ENCODE assay signal across 8 mouse cellular contexts in genomic region chr7:27329326-27329947, GRCm38 (mm10). TPM values are rescaled to one million over a fixed set of nuclear protein-coding genes. Genes with fewer than 3 reads are reported as not detected.
DNase-seq lines count a peak whose midpoint lies in the region; ATAC-seq and TF ChIP-seq lines count a peak whose summit lies in the region.

No protein-coding gene starts in this region.

- no peak for TF ChIP-seq POLR2A in small intestine, adult 2 months (IDR thresholded peaks at IDR 0.05; ENCODE audit: low read depth, low read length)

- ATAC-seq in intestine, embryonic 15.5 days, result peak; percentile 9; the same call in 1 of the 2 replicates
- ATAC-seq in midbrain, embryonic 11.5 days (ENCODE audit: low FRiP score), result peak; percentile 41

- H3K9me3 ChIP-seq in intestine, embryonic 15.5 days, result no peaks in the 10 kb centered on the region
- H3K9me3 ChIP-seq in limb, embryonic 10.5 days (replicated peaks), result no peaks in the 10 kb centered on the region
- H3K9me3 ChIP-seq in midbrain, embryonic 11.5 days (ENCODE audit: control insufficient read depth, low read length), result no peaks in the 10 kb centered on the region

- DNase-seq in ZHBTc4 (ENCODE audit: low read depth, low spot score) (peak; percentile 93), MN1 (ENCODE audit: low spot score) (no peak)
- peak; percentile 82 to 87 for DNase-seq in cerebellum, postnatal 4 days (ENCODE audit: low spot score in 2 of 2)
- DNase-seq in gastrocnemius, postnatal 25 days, result peak; percentile 74
- DNase-seq in limb, embryonic 10.5 days (ENCODE audit: low spot score), result peak; percentile 92
- DNase-seq in midbrain, embryonic 11.5 days (ENCODE audit: low spot score, missing footprints), result peak; percentile 99

- peak overlapping the region; percentile 25; the same call in 1 of the 2 replicates for H3K4me3 ChIP-seq in intestine, embryonic 15.5 days (replicated peaks)
- peak overlapping the region; percentile 37 for H3K4me3 ChIP-seq in limb, embryonic 10.5 days
- H3K4me3 ChIP-seq in midbrain, embryonic 11.5 days (ENCODE audit: low read depth, low read length), result no peak overlapping the region
- H3K4me3 ChIP-seq in small intestine, adult 2 months (ENCODE audit: low read depth, low read length), result peak overlapping the region; percentile 42

- no peak overlapping the region for H3K9ac ChIP-seq in intestine, embryonic 15.5 days
- no peak overlapping the region for H3K9ac ChIP-seq in midbrain, embryonic 11.5 days (ENCODE audit: low read length)

- H3K4me1 ChIP-seq in intestine, embryonic 15.5 days (replicated peaks), result peaks cover 52% of the 10 kb centered on the region
- H3K4me1 ChIP-seq in limb, embryonic 10.5 days, result peaks cover 64% of the 10 kb centered on the region
- peaks cover 33% of the 10 kb centered on the region for H3K4me1 ChIP-seq in midbrain, embryonic 11.5 days (ENCODE audit: control insufficient read depth, insufficient read depth, low read length)
- peaks cover 24% of the 10 kb centered on the region for H3K4me1 ChIP-seq in small intestine, adult 2 months (ENCODE audit: control insufficient read depth, insufficient read depth, insufficient read length, low read length)

- no peak overlapping the region for H3K27ac ChIP-seq in intestine, embryonic 15.5 days
- no peak overlapping the region for H3K27ac ChIP-seq in limb, embryonic 10.5 days
- H3K27ac ChIP-seq in midbrain, embryonic 11.5 days (ENCODE audit: low read depth, low read length), result no peak overlapping the region
- H3K27ac ChIP-seq in small intestine, adult 2 months (ENCODE audit: insufficient read depth, low read depth, low read length), result no peak overlapping the region

- H3K27me3 ChIP-seq in intestine, embryonic 15.5 days (replicated peaks), result peaks cover 52% of the 10 kb centered on the region
- H3K27me3 ChIP-seq in limb, embryonic 10.5 days (ENCODE audit: low read depth, poor library complexity, severe bottlenecking), result peaks cover 100% of the 10 kb centered on the region
- H3K27me3 ChIP-seq in midbrain, embryonic 11.5 days (ENCODE audit: control insufficient read depth, insufficient read depth, low read length), result peaks cover 93% of the 10 kb centered on the region
- H3K27me3 ChIP-seq in small intestine, adult 2 months (ENCODE audit: control insufficient read depth, insufficient read depth, low read length), result peaks cover 25% of the 10 kb centered on the region

- no peaks in the 10 kb centered on the region for H3K36me3 ChIP-seq in intestine, embryonic 15.5 days
- 0 out of 2 replicates have a peak, but pooled peaks cover 2% of the 10 kb centered on the region for H3K36me3 ChIP-seq in limb, embryonic 10.5 days
- no peaks in the 10 kb centered on the region for H3K36me3 ChIP-seq in midbrain, embryonic 11.5 days (ENCODE audit: control insufficient read depth, insufficient read depth, low read length)
- H3K36me3 ChIP-seq in small intestine, adult 2 months (ENCODE audit: control insufficient read depth, insufficient read depth, low read length), result no peaks in the 10 kb centered on the region

- peak overlapping the region; percentile 92 for H3K4me2 ChIP-seq in intestine, embryonic 15.5 days (replicated peaks)
- H3K4me2 ChIP-seq in midbrain, embryonic 11.5 days, result peak overlapping the region; percentile 39

- WGBS in intestine, embryonic 15.5 days, result 7% methylated on average over 45 of the region's 45 CpGs
- WGBS in limb, embryonic 10.5 days, result 3% methylated on average over 45 of the region's 45 CpGs
- 5% methylated on average over 45 of the region's 45 CpGs for WGBS in midbrain, embryonic 11.5 days
- 7% methylated on average over 45 of the region's 45 CpGs for WGBS in small intestine, adult 2 months

- TF ChIP-seq CTCF in small intestine, adult 2 months (IDR thresholded peaks at IDR 0.05; ENCODE audit: extremely low read depth, insufficient read length, insufficient replicate concordance, low read depth, low read length), result peak; percentile 67

RNA-seq across cellular contexts. Expression of gene Ltbp4, which starts 8.1 kb away (rescaled TPM):
- total RNA-seq in gastrocnemius, postnatal 25 days (2021), result 10 to 100 TPM; 69.4 to 77.8 TPM
- polyA plus RNA-seq in intestine, embryonic 15.5 days (2015; fragmentation: Nextera tagmentation; extraction: Ambion mirVana), result 75.9 and 92.8 TPM in 2 replicates
- 6.7 and 10.6 TPM in 2 replicates for polyA plus RNA-seq in limb, embryonic 10.5 days (2016; fragmentation: Nextera tagmentation; extraction: Ambion mirVana)
- polyA plus RNA-seq in midbrain, embryonic 11.5 days (2014; fragmentation: Nextera tagmentation; extraction: Ambion mirVana), result 2.9 and 5.8 TPM in 2 replicates
- 136 and 163 TPM in 2 replicates for polyA plus RNA-seq in small intestine, adult 2 months (2012; rRNA removed)

RNA-seq across cellular contexts. Expression of gene Shkbp1, which starts 26.4 kb away (rescaled TPM):
- total RNA-seq in gastrocnemius, postnatal 25 days (2021), result 1 to 10 TPM in 1 of 2 experiments, under 1 TPM in 1; 1.00 to 3.1 TPM
- polyA plus RNA-seq in intestine, embryonic 15.5 days (2015; fragmentation: Nextera tagmentation; extraction: Ambion mirVana), result 35.0 and 35.5 TPM in 2 replicates
- 46.1 and 61.2 TPM in 2 replicates for polyA plus RNA-seq in limb, embryonic 10.5 days (2016; fragmentation: Nextera tagmentation; extraction: Ambion mirVana)
- polyA plus RNA-seq in midbrain, embryonic 11.5 days (2014; fragmentation: Nextera tagmentation; extraction: Ambion mirVana), result 45.9 and 50.7 TPM in 2 replicates
- 62.1 and 115 TPM in 2 replicates for polyA plus RNA-seq in small intestine, adult 2 months (2012; rRNA removed)

RNA-seq across cellular contexts. Expression of gene Gm20479, which starts 27.8 kb away (rescaled TPM):
- not detected for total RNA-seq in gastrocnemius, postnatal 25 days (2021)
- 1.8 TPM in 1 of 2 replicates, not detected in the other for polyA plus RNA-seq in intestine, embryonic 15.5 days (2015; fragmentation: Nextera tagmentation; extraction: Ambion mirVana)
- polyA plus RNA-seq in limb, embryonic 10.5 days (2016; fragmentation: Nextera tagmentation; extraction: Ambion mirVana), result not detected in 2 replicates
- polyA plus RNA-seq in midbrain, embryonic 11.5 days (2014; fragmentation: Nextera tagmentation; extraction: Ambion mirVana), result not detected in 2 replicates
- not detected in 2 replicates for polyA plus RNA-seq in small intestine, adult 2 months (2012; rRNA removed)
